Mouse (Mus musculus) layer of hippocampus, adult 18-20 months (tissue): Measurements from ENCODE around the gene Apobr. TPM values are rescaled to one million over a fixed set of nuclear protein-coding genes. Genes with fewer than 3 reads are reported as not detected.

Experiments
- microRNA-seq, 2 experiments: library from miRNA; unstranded; fragments of <30 nt; microRNA quantifications; one replicate each; pipeline ENCODE4 v1.2.0; 2021
- total RNA-seq, 2 experiments: library from RNA; stranded (reverse); gene quantifications; 2 replicates each; pipeline ENCODE4 v1.2.3; 2021

The Apobr gene
- total RNA-seq, 2 experiments from 2014 or later: 0.62 to 0.94 TPM

Small RNA genes lying within 50 kb of the gene (microRNA-seq; reads per million reads assigned to microRNA genes)
- gene Mir7059: 2.2 to 2.7 reads per million in 2 experiments

Other genes with a start within 250 kb of the Apobr start
- gene Lat, start 215.4 kb upstream of the Apobr start, total RNA-seq: 1 to 10 TPM; 1.2 to 1.9 TPM
- 10 to 100 TPM; 81.4 to 86.6 TPM for gene Spns1, start 207.5 kb upstream of the Apobr start, total RNA-seq
- gene Nfatc2ip, start 188.2 kb upstream of the Apobr start, total RNA-seq: 1 to 10 TPM; 6.0 to 6.9 TPM
- not detected for gene Cd19, start 170.1 kb upstream of the Apobr start, total RNA-seq
- 10 to 100 TPM; 14.2 to 15.2 TPM for gene Rabep2, start 156.2 kb upstream of the Apobr start, total RNA-seq
- 1 to 10 TPM; 1.0 TPM for gene Atp2a1, start 121.8 kb upstream of the Apobr start, total RNA-seq
- gene Sh2b1, start 109.5 kb upstream of the Apobr start, total RNA-seq: 10 to 100 TPM; 75.0 to 76.4 TPM
- 10 to 100 TPM; 78.7 to 84.1 TPM for gene Tufm, start 97.6 kb upstream of the Apobr start, total RNA-seq
- 100 to 1,000 TPM; 116 to 121 TPM for gene Atxn2l, start 81.5 kb upstream of the Apobr start, total RNA-seq
- gene Eif3c, start 18.5 kb upstream of the Apobr start, total RNA-seq: 100 to 1,000 TPM; 180 to 184 TPM
- gene Cln3, start 875 bp downstream of the Apobr start, total RNA-seq: 10 to 100 TPM; 27.5 to 32.1 TPM
- not detected for gene Il27, start 10.0 kb downstream of the Apobr start, total RNA-seq
- 1 to 10 TPM; 6.8 to 8.8 TPM for gene Nupr1, start 45.9 kb downstream of the Apobr start, total RNA-seq
- gene Sgf29, start 64.4 kb downstream of the Apobr start, total RNA-seq: 10 to 100 TPM; 26.1 to 33.5 TPM
- 10 to 100 TPM in 1 of 2 experiments, 1 to 10 TPM in 1; 9.5 to 11.6 TPM for gene Sult1a1, start 91.5 kb downstream of the Apobr start, total RNA-seq
- gene Bola2, start 110.5 kb downstream of the Apobr start, total RNA-seq: 100 to 1,000 TPM; 105 to 106 TPM
- gene Slx1b, start 110.8 kb downstream of the Apobr start, total RNA-seq: 10 to 100 TPM; 17.3 to 17.4 TPM
- 100 to 1,000 TPM; 121 to 122 TPM for gene Coro1a, start 122.8 kb downstream of the Apobr start, total RNA-seq
- 100 to 1,000 TPM; 174 to 194 TPM for gene Mapk3, start 174.7 kb downstream of the Apobr start, total RNA-seq
- gene Gdpd3, start 181.4 kb downstream of the Apobr start, total RNA-seq: 1 to 10 TPM; 2.2 to 4.6 TPM
- gene Ypel3, start 192.0 kb downstream of the Apobr start, total RNA-seq: 100 to 1,000 TPM; 286 to 300 TPM
- gene Tbx6, start 196.5 kb downstream of the Apobr start, total RNA-seq: under 1 TPM; 0.56 to 0.64 TPM
- 10 to 100 TPM; 48.9 to 54.5 TPM for gene Ppp4c, start 207.6 kb downstream of the Apobr start, total RNA-seq
- 10 to 100 TPM; 62.4 to 68.1 TPM for gene Fam57b, start 212.7 kb downstream of the Apobr start, total RNA-seq
- gene 4930451I11Rik, start 246.7 kb downstream of the Apobr start, total RNA-seq: not detected